Mouse (Mus musculus): ENCODE measurements at regions not wholly inside any gene's neighbourhood (a gene's known extent, or its start where the extent isn't known, plus 50 kb on each side); places are given as distances from the start of the nearest gene placed in this dataset.

- Histone ChIP-seq H3K36me3 (ENCODE audit: control insufficient read depth, insufficient read depth, low read length, poor library complexity, severe bottlenecking) (no peaks in the 10 kb centered on the region), H3K27me3 (ENCODE audit: control insufficient read depth, insufficient read depth, low read length, poor library complexity, severe bottlenecking) (no peaks in the 10 kb centered on the region)
- DNase-seq (ENCODE audit: low read depth, low spot score): no peak
These were observed 52.8 kb upstream of the Tmem178 start for GRCm38 (mm10) chr17:80891656-80892055.

GRCm38 (mm10) chr17:80889095-80889494 lies 55.3 kb upstream of the Tmem178 start:
- DNase-seq (ENCODE audit: low read depth, low spot score): no peak
- Histone ChIP-seq H3K36me3 (ENCODE audit: control insufficient read depth, insufficient read depth, low read length, poor library complexity, severe bottlenecking) (no peaks in the 10 kb centered on the region), H3K27me3 (ENCODE audit: control insufficient read depth, insufficient read depth, low read length, poor library complexity, severe bottlenecking) (no peaks in the 10 kb centered on the region; the same call in 1 of the 2 replicates)

GRCm38 (mm10) chr17:80887749-80888119 lies 56.7 kb upstream of the Tmem178 start:
- Histone ChIP-seq H3K36me3 (ENCODE audit: control insufficient read depth, insufficient read depth, low read length, poor library complexity, severe bottlenecking) (no peaks in the 10 kb centered on the region), H3K27me3 (ENCODE audit: control insufficient read depth, insufficient read depth, low read length, poor library complexity, severe bottlenecking) (no peaks in the 10 kb centered on the region; the same call in 1 of the 2 replicates)
- no peak for DNase-seq (ENCODE audit: low read depth, low spot score)

- no peaks in the 10 kb centered on the region for H3K36me3 ChIP-seq (ENCODE audit: control insufficient read depth, insufficient read depth, low read length, poor library complexity, severe bottlenecking)
These were observed 57.2 kb upstream of the Tmem178 start for GRCm38 (mm10) chr17:80887021-80887748.

GRCm38 (mm10) chr17:80886211-80886701 lies 58.2 kb upstream of the Tmem178 start:
- no peaks in the 10 kb centered on the region for H3K36me3 ChIP-seq (ENCODE audit: control insufficient read depth, insufficient read depth, low read length, poor library complexity, severe bottlenecking)
- no peaks in the 10 kb centered on the region; the same call in 1 of the 2 replicates for H3K27me3 ChIP-seq (ENCODE audit: control insufficient read depth, insufficient read depth, low read length, poor library complexity, severe bottlenecking)
- DNase-seq (ENCODE audit: low read depth, low spot score): no peak

More at GRCm38 (mm10) chr17:80887021-80887748, 57.2 kb upstream of the Tmem178 start:
- no peaks in the 10 kb centered on the region; the same call in 1 of the 2 replicates for H3K27me3 ChIP-seq (ENCODE audit: control insufficient read depth, insufficient read depth, low read length, poor library complexity, severe bottlenecking)
- DNase-seq (ENCODE audit: low read depth, low spot score): no peak

DNA sequence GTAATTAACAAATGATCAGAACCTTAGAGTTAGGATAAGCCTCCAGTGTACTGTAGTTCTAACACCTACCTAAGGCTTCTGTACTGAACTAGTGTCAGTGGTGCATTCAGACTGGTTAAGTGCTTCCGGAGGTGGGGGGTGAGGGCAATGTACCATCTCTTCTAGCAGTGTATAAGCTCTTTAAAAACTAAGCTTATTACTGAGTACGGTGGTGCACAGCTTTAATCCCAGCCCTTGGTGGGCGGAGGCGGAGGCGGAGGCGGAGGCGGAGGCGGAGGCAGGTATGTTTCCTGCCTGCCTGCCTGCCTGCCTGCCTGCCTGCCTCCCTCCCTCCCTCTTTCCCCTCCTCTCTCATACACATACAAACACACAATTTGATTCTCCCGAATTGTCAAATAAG lies 58.7 kb upstream of the Tmem178 start:
- Histone ChIP-seq H3K27me3 (ENCODE audit: control insufficient read depth, insufficient read depth, low read length, poor library complexity, severe bottlenecking) (no peaks in the 10 kb centered on the region; the same call in 1 of the 2 replicates), H3K36me3 (ENCODE audit: control insufficient read depth, insufficient read depth, low read length, poor library complexity, severe bottlenecking) (no peaks in the 10 kb centered on the region)
- DNase-seq (ENCODE audit: low read depth, low spot score): no peak

DNA sequence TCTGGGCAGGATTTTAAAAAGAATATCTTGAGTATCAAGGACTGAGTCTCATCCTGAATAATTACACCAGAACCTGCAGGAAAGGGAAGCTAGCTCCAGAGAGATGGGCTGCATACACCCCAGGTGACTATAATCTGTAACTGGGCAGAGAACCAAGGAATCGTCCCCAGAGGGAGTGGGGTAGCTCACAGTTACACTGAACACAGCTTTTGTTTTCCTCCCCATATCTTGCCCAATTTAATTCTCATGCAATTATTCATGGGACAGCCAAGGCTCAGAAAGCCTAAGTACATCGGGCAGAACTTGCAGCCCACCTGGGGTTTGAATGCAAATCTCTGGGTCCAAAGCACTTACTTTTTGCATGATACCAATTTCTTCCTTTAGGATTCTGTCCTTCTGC lies 59.5 kb upstream of the Tmem178 start:
- DNase-seq (ENCODE audit: low read depth, low spot score): no peak
- Histone ChIP-seq H3K27me3 (ENCODE audit: control insufficient read depth, insufficient read depth, low read length, poor library complexity, severe bottlenecking) (no peaks in the 10 kb centered on the region; the same call in 1 of the 2 replicates), H3K36me3 (ENCODE audit: control insufficient read depth, insufficient read depth, low read length, poor library complexity, severe bottlenecking) (no peaks in the 10 kb centered on the region)

- Histone ChIP-seq H3K36me3 (ENCODE audit: control insufficient read depth, insufficient read depth, low read length, poor library complexity, severe bottlenecking) (no peaks in the 10 kb centered on the region), H3K27me3 (ENCODE audit: control insufficient read depth, insufficient read depth, low read length, poor library complexity, severe bottlenecking) (no peaks in the 10 kb centered on the region; the same call in 1 of the 2 replicates)
- DNase-seq (ENCODE audit: low read depth, low spot score): no peak
These were observed 62.0 kb upstream of the Tmem178 start for GRCm38 (mm10) chr17:80882476-80882875.

- no peaks in the 10 kb centered on the region for H3K36me3 ChIP-seq (ENCODE audit: control insufficient read depth, insufficient read depth, low read length, poor library complexity, severe bottlenecking)
- H3K27me3 ChIP-seq (ENCODE audit: control insufficient read depth, insufficient read depth, low read length, poor library complexity, severe bottlenecking): no peaks in the 10 kb centered on the region; the same call in 1 of the 2 replicates
- no peak for DNase-seq (ENCODE audit: low read depth, low spot score)
These were observed 64.1 kb upstream of the Tmem178 start for GRCm38 (mm10) chr17:80880325-80880724.

- Histone ChIP-seq H3K27me3 (ENCODE audit: control insufficient read depth, insufficient read depth, low read length, poor library complexity, severe bottlenecking) (no peaks in the 10 kb centered on the region), H3K36me3 (ENCODE audit: control insufficient read depth, insufficient read depth, low read length, poor library complexity, severe bottlenecking) (no peaks in the 10 kb centered on the region)
- DNase-seq (ENCODE audit: low read depth, low spot score): no peak
These were observed 68.9 kb upstream of the Tmem178 start for GRCm38 (mm10) chr17:80875352-80876044.

- Histone ChIP-seq H3K27me3 (ENCODE audit: control insufficient read depth, insufficient read depth, low read length, poor library complexity, severe bottlenecking) (no peaks in the 10 kb centered on the region), H3K36me3 (ENCODE audit: control insufficient read depth, insufficient read depth, low read length, poor library complexity, severe bottlenecking) (no peaks in the 10 kb centered on the region)
- DNase-seq (ENCODE audit: low read depth, low spot score): no peak
These were observed 73.5 kb upstream of the Tmem178 start for GRCm38 (mm10) chr17:80870965-80871364.

DNA sequence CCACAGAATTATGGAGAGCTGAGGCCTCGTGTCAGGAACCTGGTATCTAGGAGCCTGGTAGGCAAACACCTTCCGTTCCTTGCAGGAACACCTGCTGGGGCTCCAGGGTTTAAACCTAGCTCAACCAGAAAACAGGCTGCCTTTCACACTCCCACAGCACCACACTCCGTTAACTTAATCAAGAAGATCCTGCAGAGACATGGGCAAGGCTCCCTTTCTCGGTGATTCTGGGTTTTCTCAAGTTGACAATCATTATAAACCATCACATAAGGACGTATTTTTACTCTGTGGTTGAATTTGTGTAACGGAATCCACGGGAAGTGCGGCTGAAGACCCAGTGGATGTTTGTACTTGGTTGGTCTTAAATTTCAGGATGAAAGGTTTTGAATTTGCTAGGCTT lies 82.1 kb upstream of the Tmem178 start:
- H3K36me3 ChIP-seq (ENCODE audit: control insufficient read depth, insufficient read depth, low read length, poor library complexity, severe bottlenecking): no peaks in the 10 kb centered on the region
- DNase-seq (ENCODE audit: low read depth, low spot score): no peak
- H3K27me3 ChIP-seq (ENCODE audit: control insufficient read depth, insufficient read depth, low read length, poor library complexity, severe bottlenecking): no peaks in the 10 kb centered on the region

- DNase-seq (ENCODE audit: low read depth, low spot score): no peak
- no peaks in the 10 kb centered on the region for H3K36me3 ChIP-seq (ENCODE audit: control insufficient read depth, insufficient read depth, low read length, poor library complexity, severe bottlenecking)
- no peaks in the 10 kb centered on the region for H3K27me3 ChIP-seq (ENCODE audit: control insufficient read depth, insufficient read depth, low read length, poor library complexity, severe bottlenecking)
These were observed 97.2 kb upstream of the Tmem178 start for GRCm38 (mm10) chr17:80846996-80847810.

DNA sequence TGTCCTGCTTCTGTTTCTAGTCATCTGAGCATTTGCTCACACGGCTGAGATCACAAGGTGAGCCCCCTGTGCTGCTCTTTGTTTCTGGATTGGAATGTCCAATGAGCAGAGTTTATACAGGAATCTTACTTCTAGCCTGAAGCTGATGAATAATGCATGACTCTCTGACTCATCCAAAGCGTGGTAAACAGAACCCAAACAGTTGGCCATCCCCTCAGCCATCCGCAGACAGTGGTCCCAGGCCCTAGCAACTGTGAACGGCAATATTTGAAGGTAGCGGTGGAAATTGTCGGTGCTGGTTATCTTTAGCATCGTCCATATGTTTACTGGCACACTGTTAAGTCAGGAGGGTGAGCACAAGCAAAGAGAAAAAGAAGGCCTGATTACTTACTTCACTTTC lies 99.1 kb upstream of the Tmem178 start:
- DNase-seq (ENCODE audit: low read depth, low spot score): no peak
- Histone ChIP-seq H3K27me3 (ENCODE audit: control insufficient read depth, insufficient read depth, low read length, poor library complexity, severe bottlenecking) (no peaks in the 10 kb centered on the region), H3K36me3 (ENCODE audit: control insufficient read depth, insufficient read depth, low read length, poor library complexity, severe bottlenecking) (no peaks in the 10 kb centered on the region)

All from splenic B cell, adult 2 months (primary cell).